Mouse (Mus musculus) liver, embryonic 13.5 days (tissue): ENCODE measurements around the gene Strn. TPM values are rescaled to one million over a fixed set of nuclear protein-coding genes. Genes with fewer than 3 reads are reported as not detected.

Experiments
- ATAC-seq: fragments of 200-750 bp; cut with Nextera tagmentation; 2 replicates; pipeline ENCODE4 v1.8.0; 2017; ENCODE audit warnings: low read depth, mild to moderate bottlenecking, moderate number of reproducible peaks, moderate library complexity
- DNase-seq: peaks from one replicate; pipeline ENCODE4 v3.0.0; 2022
- H3K27ac ChIP-seq: fragments of 300-500 bp; sonication (generic); 2 replicates; pipeline ENCODE4 v1.5.1; 2015; ENCODE audit warnings: moderate library complexity, mild to moderate bottlenecking, inconsistent platforms
- H3K27me3 ChIP-seq: fragments of 300-500 bp; sonication (generic); 2 replicates; pipeline ENCODE4 v1.6.1; 2015; ENCODE audit warnings: mild to moderate bottlenecking, inconsistent platforms
- H3K36me3 ChIP-seq: fragments of 300-500 bp; sonication (generic); 2 replicates; pipeline ENCODE4 v1.6.1; 2015; ENCODE audit warnings: mild to moderate bottlenecking, inconsistent platforms
- H3K4me1 ChIP-seq: fragments of 300-500 bp; sonication (generic); replicated peaks from 2 replicates; pipeline ENCODE4 v1.6.1; 2015; ENCODE audit warnings: inconsistent platforms
- H3K4me2 ChIP-seq: fragments of 300-500 bp; sonication (generic); 2 replicates; pipeline ENCODE4 v1.6.1; 2015; ENCODE audit warnings: inconsistent platforms, mild to moderate bottlenecking, moderate library complexity
- H3K4me3 ChIP-seq: fragments of 300-500 bp; sonication (generic); replicated peaks from 2 replicates; pipeline ENCODE4 v1.5.1; 2015; ENCODE audit warnings: mild to moderate bottlenecking, inconsistent platforms
- H3K9ac ChIP-seq: fragments of 300-500 bp; sonication (generic); 2 replicates; pipeline ENCODE4 v1.6.1; 2015; ENCODE audit warnings: mild to moderate bottlenecking, inconsistent platforms
- H3K9me3 ChIP-seq: fragments of 300-500 bp; sonication (generic); replicated peaks from 2 replicates; pipeline ENCODE4 v1.6.1; 2016; ENCODE audit warnings: inconsistent platforms
- WGBS: fragments of 180-500 bp; shearing (Covaris S2); methylation state at CpG from one replicate; pipeline ENCODE4 v1.1.7; 2015; ENCODE audit not compliant: insufficient replicate concordance; 5-methylcytosine and 5-hydroxymethylcytosine counted together
- polyA plus RNA-seq: library from polyadenylated mRNA; unstranded; fragments of >200 nt; fragmentation: Nextera tagmentation; extraction: Ambion mirVana; gene quantifications from 2 replicates; pipeline ENCODE4 v1.2.1, GENCODE M21; 2015

The Strn gene
- polyA plus RNA-seq, 1 experiment from 2014 or later = 2.3 TPM

DNA sequence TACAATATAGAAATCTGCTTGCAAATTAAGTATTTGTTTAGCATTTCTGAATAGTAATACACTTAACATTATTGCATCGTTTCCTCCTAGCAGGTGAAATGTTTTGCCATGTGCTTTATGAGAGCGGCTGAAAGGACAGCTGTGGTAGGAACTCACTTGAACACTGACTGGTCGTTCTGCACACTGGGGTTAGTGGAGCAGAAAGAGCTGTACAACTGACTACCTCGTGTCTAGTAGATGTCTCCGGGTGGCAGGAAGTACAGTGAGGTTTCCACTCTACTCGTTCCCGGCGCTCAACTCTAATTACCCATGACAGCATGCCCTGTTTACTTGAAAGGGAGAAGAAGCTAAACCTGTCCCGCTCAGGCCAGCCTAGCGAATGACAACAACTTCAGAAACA is 82.2 kb downstream of the Strn start:
- DNase-seq = no peak
- Histone ChIP-seq H3K27me3 (no peaks in the 10 kb centered on the region), H3K4me2 (no peak overlapping the region), H3K9ac (no peak overlapping the region), H3K9me3 (no peaks in the 10 kb centered on the region), H3K4me3 (no peak overlapping the region), H3K4me1 (no peaks in the 10 kb centered on the region), H3K27ac (no peak overlapping the region), H3K36me3 (peaks cover 40% of the 10 kb centered on the region)
- ATAC-seq = no peak
- WGBS = 77% methylated on average over 10 of the region's 10 CpGs

DNA sequence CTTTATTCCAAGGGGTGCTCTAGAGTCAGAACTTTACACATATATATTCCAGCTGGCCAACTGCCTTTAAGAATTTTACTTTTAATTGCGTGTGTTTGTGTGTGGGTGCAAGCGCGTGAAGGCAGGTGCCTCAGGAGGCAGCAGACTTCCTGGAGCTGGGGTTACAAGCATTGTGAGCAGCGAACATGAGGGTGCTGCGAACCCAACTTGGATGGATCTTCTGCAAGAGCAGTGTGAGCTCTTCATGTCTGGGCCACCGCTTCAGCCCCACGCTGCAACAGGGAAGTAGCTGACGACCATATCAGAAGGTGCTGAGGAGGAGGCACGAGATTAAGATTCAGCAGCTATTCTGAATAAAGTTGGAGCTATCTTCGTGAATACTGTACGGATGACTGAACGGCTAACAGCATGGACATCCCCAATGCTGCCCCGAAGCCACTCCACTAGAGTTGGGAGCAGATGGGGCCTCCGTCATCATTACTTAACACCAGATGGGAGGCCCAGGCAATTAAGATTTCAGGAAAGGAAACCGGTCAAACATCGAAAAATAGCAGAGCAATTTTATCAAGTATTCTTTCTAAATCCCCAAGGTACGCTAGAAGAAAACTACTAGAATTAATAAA is 93.0 kb downstream of the Strn start:
- ATAC-seq (no peak), DNase-seq (no peak)
- no peaks in the 10 kb centered on the region for H3K9me3 ChIP-seq
- H3K9ac ChIP-seq = no peak overlapping the region
- no peaks in the 10 kb centered on the region for H3K4me1 ChIP-seq
- H3K27me3 ChIP-seq = no peaks in the 10 kb centered on the region
- no peak overlapping the region for H3K4me3 ChIP-seq
- 83% methylated on average over 17 of the region's 17 CpGs for WGBS
- no peak overlapping the region for H3K4me2 ChIP-seq
- no peak overlapping the region for H3K27ac ChIP-seq
- 0 out of 2 replicates have a peak, but pooled peaks cover 6% of the 10 kb centered on the region for H3K36me3 ChIP-seq

DNA sequence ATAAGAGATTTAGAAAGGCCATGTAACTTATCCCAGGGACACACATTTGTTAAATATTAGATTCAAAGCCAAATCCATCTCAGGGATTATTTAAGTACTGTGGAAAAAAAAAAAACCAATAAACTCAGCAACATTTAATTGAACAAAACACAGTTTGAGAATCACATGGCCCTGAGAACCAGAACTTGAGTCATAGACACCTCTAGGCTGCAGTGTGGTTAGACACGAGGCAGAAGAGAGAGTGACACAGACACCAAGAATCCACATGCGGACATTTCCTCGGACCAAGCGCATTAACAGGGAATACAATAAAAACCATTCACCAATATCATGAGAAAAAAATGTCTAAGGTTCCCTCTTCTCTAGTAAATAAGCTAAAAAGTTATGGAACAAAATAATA is 94.7 kb downstream of the Strn start:
- H3K36me3 ChIP-seq = no peaks in the 10 kb centered on the region

DNA sequence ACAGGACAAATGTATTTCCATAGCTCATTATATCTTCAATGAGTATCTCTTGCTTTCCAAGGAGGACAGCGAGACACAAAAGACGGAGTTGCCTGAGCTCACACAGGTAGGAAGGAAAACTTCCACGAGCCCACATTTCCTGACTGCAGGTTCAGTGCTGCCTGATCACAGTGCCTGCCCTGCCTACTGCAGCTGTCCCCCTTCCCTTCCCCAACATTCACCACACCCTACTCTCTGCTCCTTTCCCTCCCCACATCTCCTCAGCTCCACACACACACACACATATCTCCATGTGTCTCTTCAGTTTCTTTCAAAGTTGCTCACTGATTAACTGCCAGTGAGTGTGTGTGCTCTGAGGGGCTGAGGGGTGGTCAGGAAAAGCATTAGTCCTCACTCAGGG is 96.6 kb downstream of the Strn start:
- 72% methylated on average over 3 of the region's 3 CpGs for WGBS
- Histone ChIP-seq H3K4me2 (no peak overlapping the region), H3K9me3 (no peaks in the 10 kb centered on the region), H3K27ac (no peak overlapping the region), H3K27me3 (no peaks in the 10 kb centered on the region), H3K36me3 (no peaks in the 10 kb centered on the region), H3K4me1 (no peaks in the 10 kb centered on the region), H3K4me3 (no peak overlapping the region), H3K9ac (no peak overlapping the region)
- ATAC-seq = no peak
- DNase-seq = no peak

More for the DNA sequence above, 94.7 kb downstream of the Strn start:
- no peak overlapping the region for H3K27ac ChIP-seq
- no peaks in the 10 kb centered on the region for H3K27me3 ChIP-seq
- no peak overlapping the region for H3K4me3 ChIP-seq
- no peak for ATAC-seq
- no peaks in the 10 kb centered on the region for H3K9me3 ChIP-seq
- no peak for DNase-seq
- no peak overlapping the region for H3K4me2 ChIP-seq
- 79% methylated on average over 4 of the region's 4 CpGs for WGBS
- no peak overlapping the region for H3K9ac ChIP-seq
- no peaks in the 10 kb centered on the region for H3K4me1 ChIP-seq

DNA sequence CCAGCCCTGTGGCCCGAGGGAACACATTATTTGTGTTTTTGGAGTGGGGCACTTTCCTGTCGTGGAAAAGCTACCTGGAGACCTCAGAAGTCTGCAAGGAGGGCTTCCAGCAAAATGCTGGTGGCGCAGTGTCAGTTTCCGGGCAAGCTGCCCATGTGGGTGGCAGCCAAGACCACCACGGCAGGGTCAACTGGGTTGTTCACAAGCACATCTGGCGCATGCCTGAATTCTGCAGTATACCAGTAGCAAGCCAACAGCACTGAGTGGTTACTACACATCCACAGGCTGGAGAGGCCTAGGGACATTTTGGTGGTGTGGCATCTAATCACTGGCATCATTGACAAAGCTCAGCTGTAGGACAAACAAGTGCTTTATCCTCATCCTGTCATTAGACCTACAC is 97.9 kb downstream of the Strn start:
- no peak overlapping the region for H3K27ac ChIP-seq
- H3K9me3 ChIP-seq = no peaks in the 10 kb centered on the region
- no peaks in the 10 kb centered on the region for H3K4me1 ChIP-seq
- H3K9ac ChIP-seq = no peak overlapping the region
- no peak overlapping the region for H3K4me2 ChIP-seq
- H3K36me3 ChIP-seq = no peaks in the 10 kb centered on the region
- 66% methylated on average over 6 of the region's 6 CpGs for WGBS
- no peak for DNase-seq
- H3K4me3 ChIP-seq = no peak overlapping the region
- no peak for ATAC-seq
- no peaks in the 10 kb centered on the region for H3K27me3 ChIP-seq

GRCm38 (mm10) chr17:78637140-78637539 is 99.9 kb downstream of the Strn start:
- ATAC-seq = no peak
- no peak overlapping the region for H3K9ac ChIP-seq
- no peaks in the 10 kb centered on the region for H3K4me1 ChIP-seq
- H3K4me3 ChIP-seq = no peak overlapping the region
- H3K9me3 ChIP-seq = no peaks in the 10 kb centered on the region
- H3K36me3 ChIP-seq = no peaks in the 10 kb centered on the region
- no peaks in the 10 kb centered on the region for H3K27me3 ChIP-seq
- DNase-seq = no peak
- H3K4me2 ChIP-seq = no peak overlapping the region
- no peak overlapping the region for H3K27ac ChIP-seq
- 71% methylated on average over 7 of the region's 7 CpGs for WGBS

DNA sequence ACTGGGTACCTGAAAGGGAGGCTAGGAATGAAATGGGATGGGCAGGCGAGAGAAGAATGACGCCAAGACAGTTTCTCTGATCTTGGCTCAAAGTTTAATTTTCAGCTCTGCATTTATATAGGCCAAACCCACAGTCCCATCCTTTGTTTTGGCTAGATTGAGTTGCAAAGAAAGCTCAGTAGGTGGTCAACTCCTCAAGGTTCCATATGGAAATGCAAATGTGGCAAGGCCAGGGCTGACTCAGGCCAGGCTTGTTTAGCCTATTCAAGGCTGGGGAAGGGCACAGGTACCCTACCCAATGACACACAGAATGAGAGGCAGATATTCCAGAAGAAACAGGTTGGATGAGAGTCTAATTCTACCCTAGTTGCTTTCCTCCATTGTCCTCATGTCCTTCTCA is 101.4 kb downstream of the Strn start:
- H3K4me3 ChIP-seq = no peak overlapping the region
- no peaks in the 10 kb centered on the region for H3K4me1 ChIP-seq
- DNase-seq (no peak), ATAC-seq (no peak)
- no peak overlapping the region for H3K9ac ChIP-seq
- 63% methylated on average over 2 of the region's 2 CpGs for WGBS
- no peak overlapping the region for H3K27ac ChIP-seq
- H3K27me3 ChIP-seq = no peaks in the 10 kb centered on the region
- H3K36me3 ChIP-seq = no peaks in the 10 kb centered on the region
- H3K4me2 ChIP-seq = no peak overlapping the region
- H3K9me3 ChIP-seq = no peaks in the 10 kb centered on the region

- no peak for ATAC-seq
- Histone ChIP-seq H3K4me2 (no peak overlapping the region), H3K36me3 (no peaks in the 10 kb centered on the region), H3K9me3 (no peaks in the 10 kb centered on the region), H3K9ac (no peak overlapping the region), H3K4me3 (no peak overlapping the region), H3K27ac (no peak overlapping the region), H3K4me1 (no peaks in the 10 kb centered on the region), H3K27me3 (no peaks in the 10 kb centered on the region)
- WGBS = 86% methylated on average over 19 of the region's 19 CpGs
- DNase-seq = no peak
Observed at GRCm38 (mm10) chr17:78624941-78625340, 112.1 kb downstream of the Strn start.

- no peaks in the 10 kb centered on the region for H3K9me3 ChIP-seq
- H3K27me3 ChIP-seq = no peaks in the 10 kb centered on the region
- H3K9ac ChIP-seq = no peak overlapping the region
- no peaks in the 10 kb centered on the region for H3K36me3 ChIP-seq
- no peak overlapping the region for H3K4me2 ChIP-seq
- DNase-seq (no peak), ATAC-seq (no peak)
- no peak overlapping the region for H3K27ac ChIP-seq
- WGBS = 74% methylated on average over 4 of the region's 4 CpGs
- no peaks in the 10 kb centered on the region for H3K4me1 ChIP-seq
- no peak overlapping the region for H3K4me3 ChIP-seq
Observed at GRCm38 (mm10) chr17:78621863-78622262, 115.1 kb downstream of the Strn start.

DNA sequence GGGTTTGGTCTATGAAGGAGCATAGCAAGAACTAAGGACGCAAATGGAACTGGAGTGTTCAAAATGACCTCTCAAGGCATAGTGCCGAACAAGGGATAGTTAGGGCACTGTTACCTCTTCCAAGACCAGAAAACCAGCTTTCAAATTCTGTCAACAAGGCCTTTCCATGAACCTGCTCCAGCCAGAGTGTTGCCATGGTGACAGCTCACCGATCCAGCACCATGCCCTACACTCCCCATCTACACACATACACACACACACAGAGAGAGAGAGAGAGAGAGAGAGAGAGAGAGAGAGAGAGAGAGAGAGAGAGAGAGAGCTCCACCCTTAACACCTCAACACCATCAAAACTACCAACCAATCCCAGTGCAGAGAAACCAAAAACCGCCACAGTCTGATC is 116.3 kb downstream of the Strn start:
- Histone ChIP-seq H3K4me3 (no peak overlapping the region), H3K9me3 (no peaks in the 10 kb centered on the region), H3K36me3 (no peaks in the 10 kb centered on the region), H3K27me3 (no peaks in the 10 kb centered on the region), H3K4me2 (no peak overlapping the region), H3K4me1 (no peaks in the 10 kb centered on the region), H3K9ac (no peak overlapping the region), H3K27ac (no peak overlapping the region)
- ATAC-seq = no peak
- 72% methylated on average over 4 of the region's 4 CpGs for WGBS
- no peak for DNase-seq

GRCm38 (mm10) chr17:78619981-78620380 is 117.0 kb downstream of the Strn start:
- DNase-seq = no peak
- no peaks in the 10 kb centered on the region for H3K4me1 ChIP-seq
- no peak for ATAC-seq

GRCm38 (mm10) chr17:78618164-78618693 is 118.8 kb downstream of the Strn start:
- Histone ChIP-seq H3K27me3 (no peaks in the 10 kb centered on the region), H3K9me3 (no peaks in the 10 kb centered on the region), H3K27ac (no peak overlapping the region), H3K4me3 (no peak overlapping the region), H3K4me2 (no peak overlapping the region), H3K36me3 (no peaks in the 10 kb centered on the region), H3K4me1 (no peaks in the 10 kb centered on the region), H3K9ac (no peak overlapping the region)
- ATAC-seq (no peak), DNase-seq (no peak)
- 73% methylated on average over 5 of the region's 5 CpGs for WGBS

More at GRCm38 (mm10) chr17:78619981-78620380, 117.0 kb downstream of the Strn start:
- Histone ChIP-seq H3K4me2 (no peak overlapping the region), H3K4me3 (no peak overlapping the region), H3K27me3 (no peaks in the 10 kb centered on the region), H3K27ac (no peak overlapping the region), H3K36me3 (no peaks in the 10 kb centered on the region), H3K9ac (no peak overlapping the region), H3K9me3 (no peaks in the 10 kb centered on the region)
- 63% methylated on average over 7 of the region's 7 CpGs for WGBS
